Mouse (Mus musculus) heart, adult 11 months (tissue): Measurements from ENCODE around the gene Gm7970.
A peak's percentile ranks its signal among the peaks of the same experiment; 100 is the strongest.
"Not testable (repeated sequence)": the region's sequence is repeated elsewhere in the genome, so short reads cannot be mapped to it uniquely, and the experiment has no call there.

Experiments used
- DNase-seq: peaks from one replicate; pipeline ENCODE4 v3.0.0; 2022

Gene Gm7970

DNA sequence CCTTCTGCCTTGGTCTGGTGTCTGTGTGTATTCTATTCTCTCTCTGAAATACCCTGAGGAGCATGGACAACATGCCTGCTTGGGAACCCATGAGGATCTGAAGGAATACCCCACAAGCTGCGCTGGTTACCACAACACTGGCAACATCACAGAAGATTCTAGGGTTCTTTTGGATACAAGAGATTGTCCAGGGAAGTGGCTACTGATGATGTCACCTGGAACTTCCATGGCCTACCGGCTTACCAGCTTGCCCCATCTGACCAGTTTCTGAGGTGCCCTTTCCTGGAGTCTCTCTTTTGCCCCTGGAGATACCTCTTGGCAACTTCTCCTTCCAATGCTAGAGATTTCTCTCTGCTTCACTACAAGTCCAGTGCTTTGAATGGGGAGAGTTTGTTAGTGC lies at the start of gene Gm7970:
Gene Gm7970, minus strand, starts transcription at position 101 of the 400 bp plus-strand sequence.
- DNase-seq, result not testable (repeated sequence)

DNA sequence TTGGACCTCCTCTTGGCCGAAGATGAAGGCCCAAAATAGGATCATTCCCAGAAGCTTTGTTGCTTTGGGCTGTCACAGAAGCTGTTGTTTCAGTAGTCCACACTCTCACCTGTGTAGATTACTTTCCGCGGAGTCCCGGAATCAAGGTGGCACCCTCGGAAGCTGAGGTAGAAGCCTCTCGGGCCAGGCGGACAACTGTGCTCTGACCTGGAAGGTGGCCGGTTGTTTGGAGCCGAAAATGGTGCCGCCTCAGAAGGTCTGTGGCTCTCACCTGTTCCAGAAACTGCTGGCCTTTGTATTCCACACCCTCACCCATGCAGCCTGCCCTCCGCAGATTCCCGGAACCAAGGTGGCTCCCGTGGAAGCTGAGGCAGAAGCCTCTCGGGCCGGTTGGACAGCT lies 45.6 kb upstream of the Gm7970 start:
- DNase-seq, result peak; percentile 85

DNA sequence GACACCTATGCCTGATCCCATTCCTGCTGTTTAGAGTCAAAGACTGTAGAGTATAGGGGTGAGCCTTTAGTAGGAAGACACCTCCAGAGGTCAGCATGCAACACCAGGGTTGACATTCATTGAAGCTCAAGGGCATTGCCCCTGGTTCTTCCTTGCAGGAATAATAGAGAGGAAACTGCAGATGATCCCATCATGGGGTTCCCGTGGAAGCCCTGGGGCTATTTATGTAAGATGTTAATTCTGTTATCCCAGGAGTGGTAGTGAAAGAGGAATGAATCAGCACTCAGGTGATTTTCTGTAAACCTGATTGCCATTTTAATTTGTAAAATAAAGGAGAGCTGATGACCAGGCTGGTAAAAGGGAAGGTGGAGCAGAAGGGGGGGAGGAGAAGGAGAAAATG lies 31.0 kb upstream of the Gm7970 start:
- peak; percentile 45 for DNase-seq

DNA sequence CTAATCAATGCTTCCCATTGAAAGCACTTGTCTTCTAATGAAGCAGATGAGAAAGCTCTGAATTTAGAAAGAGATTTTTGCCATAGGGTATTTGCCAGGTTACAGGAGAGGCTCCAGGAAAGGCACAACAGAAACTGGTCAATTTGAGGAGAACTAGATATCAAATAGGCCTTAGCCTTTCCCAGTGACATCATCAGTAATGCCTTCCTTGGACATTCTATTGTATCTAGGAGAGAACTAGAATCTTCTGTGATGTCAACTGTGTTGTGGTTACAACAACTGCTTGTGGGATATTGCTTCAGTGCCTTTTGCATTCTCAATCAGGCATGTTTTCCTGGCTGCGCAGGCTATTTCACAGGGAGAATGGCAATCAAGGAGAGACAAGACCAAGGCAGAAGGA lies 17.5 kb upstream of the Gm7970 start, which contains the start of gene 1700049E17Rik2:
Gene 1700049E17Rik2, plus strand, starts transcription at position 301 of the 400 bp plus-strand sequence.
- not testable (repeated sequence) for DNase-seq

DNA sequence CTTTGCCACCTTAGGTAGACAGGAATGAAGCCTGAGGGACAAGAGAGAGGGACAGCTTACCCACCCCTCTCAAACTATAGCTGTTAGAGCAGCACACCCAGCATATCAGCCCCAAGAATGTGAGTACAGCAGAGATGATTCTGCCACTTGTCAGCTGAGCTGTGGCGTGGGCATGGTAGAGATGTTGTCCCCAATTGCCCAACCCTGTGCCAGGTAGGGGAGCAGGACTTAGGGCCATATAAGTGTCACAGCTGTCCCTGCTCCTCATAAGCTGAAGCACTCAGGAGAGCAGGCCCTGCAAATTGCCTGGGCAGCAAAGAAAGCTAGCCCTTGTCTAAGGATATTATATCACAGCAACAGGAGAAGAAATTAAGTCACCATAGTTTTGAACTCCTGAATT lies 30.7 kb downstream of the Gm7970 start:
- peak; percentile 87 for DNase-seq

DNA sequence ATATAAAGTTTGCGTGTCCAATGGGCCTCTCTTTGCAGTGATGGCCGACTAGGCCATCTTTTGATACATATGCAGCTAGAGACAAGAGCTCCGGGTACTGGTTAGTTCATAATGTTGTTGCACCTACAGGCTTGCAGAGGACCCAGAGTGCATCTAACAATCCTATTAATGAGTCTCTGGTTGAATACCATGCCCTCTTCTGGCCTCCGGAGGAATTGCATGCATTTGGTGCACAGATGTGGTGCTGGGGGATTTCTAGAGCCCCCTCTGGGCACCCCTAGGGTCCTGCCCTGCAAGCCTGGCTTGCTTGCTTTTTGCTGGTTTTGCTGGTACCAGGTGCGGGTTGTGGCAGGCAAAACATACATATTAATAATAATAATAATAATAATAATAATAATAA lies 34.7 kb downstream of the Gm7970 start:
- DNase-seq, result peak; percentile 82
